Mouse (Mus musculus): ENCODE results near the gene Ankrd54. TPM values are rescaled to one million over a fixed set of nuclear protein-coding genes. Genes with fewer than 3 reads are reported as not detected.
A peak's percentile ranks its signal among the peaks of the same experiment; 100 is the strongest.

Ankrd54 gene
- polyA plus RNA-seq, 2 experiments = 37.7 to 39.9 TPM

DNA sequence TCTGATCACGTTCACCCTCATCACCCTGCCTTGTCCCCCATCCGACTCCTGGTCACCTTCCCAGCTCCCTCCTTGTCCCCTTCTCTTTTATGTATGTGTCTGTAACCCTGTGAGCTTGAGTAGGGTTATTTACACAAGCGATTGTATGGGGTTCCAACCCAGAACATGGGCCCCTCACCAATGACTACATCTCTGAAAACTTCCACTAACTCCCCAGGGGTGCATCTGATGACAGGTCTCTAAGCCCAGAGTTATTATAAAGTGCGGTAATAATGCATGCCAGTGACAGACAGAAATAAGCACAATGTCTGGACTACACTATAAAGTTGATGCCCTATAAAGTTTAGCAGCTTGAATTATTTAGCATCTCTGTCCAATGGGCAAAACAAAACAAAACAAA lies 37.7 kb upstream of the Ankrd54 start:
- Histone ChIP-seq H3K4me2 (ENCODE audit: low read depth) (no peak overlapping the region), H3K9me3 (ENCODE audit: control insufficient read depth, low read length) (no peaks in the 10 kb centered on the region), H3K27me3 (ENCODE audit: control insufficient read depth, insufficient read depth, low read length) (no peaks in the 10 kb centered on the region), H3K9ac (replicated peaks) (no peak overlapping the region), H3K36me3 (replicated peaks; ENCODE audit: control insufficient read depth, insufficient read depth, low read depth) (no peaks in the 10 kb centered on the region; the same call in none of the 2 replicates), H3K4me3 (ENCODE audit: insufficient read depth in 1 of 2, low read depth in 2 of 2, low read length in 2 of 2) (no peak overlapping the region), H3K27ac (no peak overlapping the region), H3K4me1 (replicated peaks; ENCODE audit: control insufficient read depth in 2 of 2, insufficient read depth in 2 of 2, low read length in 1 of 2) (peaks cover 8 to 16% of the 10 kb centered on the region in 2 experiments)
- no peak for DNase-seq (ENCODE audit: low read depth in 3 of 3, low spot score in 3 of 3)
- ATAC-seq (ENCODE audit: insufficient read depth) = no peak
- WGBS (ENCODE audit: insufficient replicate concordance) = 69% methylated on average over 4 of the region's 4 CpGs
- TF ChIP-seq EP300 (IDR thresholded peaks at IDR 0.05; ENCODE audit: low read depth) = no peak
- no peak for TF ChIP-seq CTCF (IDR thresholded peaks at IDR 0.05; ENCODE audit: low read depth)

DNA sequence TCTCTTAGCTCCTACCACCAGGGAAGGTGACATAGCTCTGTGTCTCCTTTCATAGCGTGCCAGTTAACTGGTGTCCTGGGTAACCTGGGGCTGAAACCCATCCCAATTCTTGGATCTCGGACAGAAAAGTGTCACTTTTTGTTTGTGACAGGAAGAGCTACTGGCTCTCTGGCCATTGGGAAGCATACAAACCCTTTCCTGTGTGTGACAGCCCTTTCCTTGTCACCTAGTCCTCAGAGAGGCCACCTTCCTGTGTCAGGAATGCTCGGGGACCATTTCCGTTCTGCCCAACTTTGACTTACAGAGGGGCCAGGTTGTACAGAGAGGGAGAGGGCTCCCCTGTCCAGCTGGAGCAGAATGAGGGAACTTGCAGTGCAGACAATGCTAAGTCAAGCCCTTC lies 36.8 kb upstream of the Ankrd54 start:
- WGBS (ENCODE audit: insufficient replicate concordance) = 40% methylated on average over 4 of the region's 4 CpGs
- Histone ChIP-seq H3K9me3 (ENCODE audit: control insufficient read depth, low read length) (no peaks in the 10 kb centered on the region), H3K36me3 (replicated peaks; ENCODE audit: control insufficient read depth, insufficient read depth, low read depth) (peaks cover 1% of the 10 kb centered on the region), H3K4me2 (ENCODE audit: low read depth) (no peak overlapping the region), H3K27ac (no peak overlapping the region), H3K4me1 (replicated peaks; ENCODE audit: control insufficient read depth in 2 of 2, insufficient read depth in 2 of 2, low read length in 1 of 2) (peaks cover 8 to 12% of the 10 kb centered on the region in 2 experiments), H3K27me3 (ENCODE audit: control insufficient read depth, insufficient read depth, low read length) (no peaks in the 10 kb centered on the region), H3K4me3 (ENCODE audit: insufficient read depth in 1 of 2, low read depth in 2 of 2, low read length in 2 of 2) (no peak overlapping the region), H3K9ac (replicated peaks) (no peak overlapping the region)
- ATAC-seq (ENCODE audit: insufficient read depth) (no peak), DNase-seq (ENCODE audit: low read depth in 3 of 3, low spot score in 3 of 3) (no peak)
- no peak for TF ChIP-seq EP300 (IDR thresholded peaks at IDR 0.05; ENCODE audit: low read depth)
- no peak for TF ChIP-seq CTCF (IDR thresholded peaks at IDR 0.05; ENCODE audit: low read depth)

DNA sequence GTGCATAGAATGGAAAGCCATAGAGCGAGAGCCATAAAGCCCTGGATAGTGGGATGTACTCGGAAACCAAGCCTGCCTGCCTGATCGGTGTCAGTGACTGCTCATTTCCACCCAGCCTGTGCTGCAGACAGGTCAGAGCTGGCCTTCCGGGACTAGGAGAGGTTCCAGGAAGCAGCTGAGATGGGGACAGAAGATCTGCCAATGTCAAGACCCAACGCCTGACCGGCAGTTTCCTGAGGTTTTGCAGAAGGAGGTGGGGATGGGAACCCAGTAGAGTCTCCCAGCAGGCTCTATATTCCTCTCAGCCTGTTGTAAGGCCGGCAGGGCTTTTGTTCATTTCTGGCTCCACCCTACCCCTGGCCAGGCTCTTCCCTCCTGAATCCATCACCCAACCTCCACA lies 36.2 kb upstream of the Ankrd54 start:
- no peak overlapping the region for H3K27ac ChIP-seq
- TF ChIP-seq EP300 (IDR thresholded peaks at IDR 0.05; ENCODE audit: low read depth) = no peak
- TF ChIP-seq CTCF (IDR thresholded peaks at IDR 0.05; ENCODE audit: low read depth) = no peak
- 15% methylated on average over 7 of the region's 7 CpGs for WGBS (ENCODE audit: insufficient replicate concordance)
- peaks cover 7% of the 10 kb centered on the region for H3K36me3 ChIP-seq (replicated peaks; ENCODE audit: control insufficient read depth, insufficient read depth, low read depth)
- H3K9me3 ChIP-seq (ENCODE audit: control insufficient read depth, low read length) = no peaks in the 10 kb centered on the region
- no peak for ATAC-seq (ENCODE audit: insufficient read depth)
- H3K4me2 ChIP-seq (ENCODE audit: low read depth) = no peak overlapping the region
- H3K9ac ChIP-seq (replicated peaks) = no peak overlapping the region
- no peak overlapping the region for H3K4me3 ChIP-seq (ENCODE audit: insufficient read depth in 1 of 2, low read depth in 2 of 2, low read length in 2 of 2)
- no peaks in the 10 kb centered on the region for H3K27me3 ChIP-seq (ENCODE audit: control insufficient read depth, insufficient read depth, low read length)
- no peak for DNase-seq (ENCODE audit: low read depth in 3 of 3, low spot score in 3 of 3)
- H3K4me1 ChIP-seq (replicated peaks; ENCODE audit: control insufficient read depth in 2 of 2, insufficient read depth in 2 of 2, low read length in 1 of 2) = peaks cover 8 to 12% of the 10 kb centered on the region in 2 experiments

DNA sequence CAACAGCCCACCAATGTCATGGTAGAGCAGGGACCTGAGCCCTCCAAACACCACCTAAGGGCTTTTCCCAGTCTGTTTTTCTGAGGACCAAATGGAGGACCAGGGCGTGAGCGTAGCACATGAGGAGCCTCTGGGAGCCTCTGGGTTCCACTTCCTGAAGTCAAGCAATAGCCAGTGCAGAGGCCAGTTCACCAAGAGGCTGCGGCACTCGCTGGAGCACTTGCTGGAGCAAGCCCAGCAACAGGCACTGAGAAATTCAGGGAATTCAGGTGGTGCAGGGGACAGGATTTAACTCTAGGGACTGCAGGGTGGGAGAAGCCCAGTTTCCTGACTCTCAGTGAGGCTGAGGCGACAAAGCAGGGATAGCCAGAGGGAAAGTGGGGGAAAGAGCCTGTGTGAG lies 35.5 kb upstream of the Ankrd54 start:
- Histone ChIP-seq H3K9ac (replicated peaks) (no peak overlapping the region), H3K4me1 (replicated peaks; ENCODE audit: control insufficient read depth in 2 of 2, insufficient read depth in 2 of 2, low read length in 1 of 2) (peaks cover 8 to 12% of the 10 kb centered on the region in 2 experiments), H3K4me2 (ENCODE audit: low read depth) (no peak overlapping the region), H3K36me3 (replicated peaks; ENCODE audit: control insufficient read depth, insufficient read depth, low read depth) (peaks cover 13% of the 10 kb centered on the region), H3K4me3 (ENCODE audit: insufficient read depth in 1 of 2, low read depth in 2 of 2, low read length in 2 of 2) (no peak overlapping the region), H3K27me3 (ENCODE audit: control insufficient read depth, insufficient read depth, low read length) (no peaks in the 10 kb centered on the region), H3K27ac (no peak overlapping the region), H3K9me3 (ENCODE audit: control insufficient read depth, low read length) (no peaks in the 10 kb centered on the region)
- DNase-seq (ENCODE audit: low read depth in 3 of 3, low spot score in 3 of 3) = no peak
- ATAC-seq (ENCODE audit: insufficient read depth) = no peak
- 60% methylated on average over 5 of the region's 5 CpGs for WGBS (ENCODE audit: insufficient replicate concordance)
- TF ChIP-seq EP300 (IDR thresholded peaks at IDR 0.05; ENCODE audit: low read depth) = no peak
- no peak for TF ChIP-seq CTCF (IDR thresholded peaks at IDR 0.05; ENCODE audit: low read depth)

DNA sequence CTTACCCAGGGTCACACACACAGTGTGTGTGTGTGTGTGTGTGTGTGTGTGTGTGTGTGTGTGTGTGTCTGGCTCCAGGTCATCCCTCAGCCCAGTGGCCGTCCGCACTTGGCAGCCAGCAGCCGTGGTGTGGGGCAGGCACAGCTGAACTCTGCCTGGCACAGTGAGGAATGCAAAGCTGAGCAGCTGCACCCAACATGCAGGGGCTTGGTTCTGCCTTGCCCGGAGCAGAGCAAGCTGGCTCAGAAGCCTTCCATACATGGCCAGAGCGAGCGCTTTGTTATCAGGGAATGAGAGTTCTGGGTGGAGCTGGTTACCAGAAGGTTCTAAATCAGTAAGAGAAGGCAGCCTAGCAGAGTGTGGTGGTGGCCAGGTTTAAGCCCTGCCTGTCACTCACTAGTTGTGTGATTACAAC lies 34.9 kb upstream of the Ankrd54 start:
- Histone ChIP-seq H3K4me3 (ENCODE audit: insufficient read depth in 1 of 2, low read depth in 2 of 2, low read length in 2 of 2) (no peak overlapping the region), H3K4me1 (replicated peaks; ENCODE audit: control insufficient read depth in 2 of 2, insufficient read depth in 2 of 2, low read length in 1 of 2) (peaks cover 8 to 12% of the 10 kb centered on the region in 2 experiments), H3K27ac (no peak overlapping the region), H3K4me2 (ENCODE audit: low read depth) (no peak overlapping the region), H3K9me3 (ENCODE audit: control insufficient read depth, low read length) (no peaks in the 10 kb centered on the region), H3K36me3 (replicated peaks; ENCODE audit: control insufficient read depth, insufficient read depth, low read depth) (peaks cover 18% of the 10 kb centered on the region), H3K27me3 (ENCODE audit: control insufficient read depth, insufficient read depth, low read length) (no peaks in the 10 kb centered on the region), H3K9ac (replicated peaks) (no peak overlapping the region)
- WGBS (ENCODE audit: insufficient replicate concordance) = 13% methylated on average over 6 of the region's 6 CpGs
- no peak for DNase-seq (ENCODE audit: low read depth in 3 of 3, low spot score in 3 of 3)
- ATAC-seq (ENCODE audit: insufficient read depth) = peak; percentile 64
- TF ChIP-seq EP300 (IDR thresholded peaks at IDR 0.05; ENCODE audit: low read depth) (no peak), CTCF (IDR thresholded peaks at IDR 0.05; ENCODE audit: low read depth) (no peak)
